Mouse (Mus musculus): ENCODE measurements around the gene Hoxb1.

- TF ChIP-seq CTCF (IDR thresholded peaks at IDR 0.05; ENCODE audit: borderline replicate concordance, control insufficient read depth, extremely low read depth, insufficient read depth, low read length, poor library complexity) = no peak
- no peak for TF ChIP-seq POLR2A (IDR thresholded peaks at IDR 0.05; ENCODE audit: control insufficient read depth, extremely low read depth, insufficient read depth, low read length, poor library complexity)
These were observed 1.7 kb upstream of the Hoxb1 start for GRCm38 (mm10) chr11:96363807-96364206.
